Mouse (Mus musculus) urinary bladder, adult 2 months (tissue): ENCODE results near the gene Ubqln3. TPM values are rescaled to one million over a fixed set of nuclear protein-coding genes. Genes with fewer than 3 reads are reported as not detected.

ENCODE experiments used
- DNase-seq: peaks from one replicate; pipeline ENCODE4 v3.0.0; 2022; ENCODE audit warnings: low spot score
- polyA plus RNA-seq: library from polyadenylated mRNA; depleted of rRNA; stranded (reverse); fragments of >200 nt; gene quantifications from 2 replicates; pipeline ENCODE4 v1.2.3, GENCODE M21; 2012; rRNA removed

The Ubqln3 gene
- not detected in 2 replicates for polyA plus RNA-seq

GRCm38 (mm10) chr7:104143179-104143578 is at the start of gene Ubqln3:
Gene Ubqln3 (minus strand): TSS chr7:104143279.
- DNase-seq, result no peak

- DNase-seq, result no peak
These were observed 48.2 kb upstream of the Ubqln3 start for GRCm38 (mm10) chr7:104191275-104191674.

GRCm38 (mm10) chr7:104183292-104183691 is 40.2 kb upstream of the Ubqln3 start, which contains the start of gene Olfr648:
Gene Olfr648 (minus strand): TSS chr7:104183392.
- DNase-seq, result no peak

- no peak for DNase-seq
These were observed 36.0 kb upstream of the Ubqln3 start for GRCm38 (mm10) chr7:104179074-104179473.

GRCm38 (mm10) chr7:104178422-104179054 is 35.5 kb upstream of the Ubqln3 start:
- DNase-seq, result no peak

GRCm38 (mm10) chr7:104175085-104175484 is 32.0 kb upstream of the Ubqln3 start:
- DNase-seq, result no peak

GRCm38 (mm10) chr7:104169634-104170204 is 26.6 kb upstream of the Ubqln3 start:
- DNase-seq, result no peak

GRCm38 (mm10) chr7:104167105-104167504 is 24.0 kb upstream of the Ubqln3 start:
- DNase-seq, result no peak

- DNase-seq, result no peak
These were observed 7.4 kb upstream of the Ubqln3 start, which contains the start of gene Ubqlnl for GRCm38 (mm10) chr7:104150456-104150855. Gene Ubqlnl (minus strand): TSS chr7:104150556.

- no peak for DNase-seq
These were observed 5.8 kb downstream of the Ubqln3 start, which contains the start of gene Olfr643 for GRCm38 (mm10) chr7:104137305-104137704. Gene Olfr643 (minus strand): TSS chr7:104137405.

- DNase-seq, result no peak
These were observed 13.4 kb downstream of the Ubqln3 start, which contains the start of gene Ubqln5 for GRCm38 (mm10) chr7:104129726-104130125. Gene Ubqln5 (minus strand): TSS chr7:104129826.

GRCm38 (mm10) chr7:104104757-104104972 is 38.4 kb downstream of the Ubqln3 start, which contains the start of gene Olfr646:
Gene Olfr646 (plus strand): TSS chr7:104104873.
- no peak for DNase-seq

GRCm38 (mm10) chr7:104103913-104104756 is 38.9 kb downstream of the Ubqln3 start:
- DNase-seq, result no peak

Other genes with a start within 250 kb of the Ubqln3 start
- not detected in 2 replicates for gene Olfr64, start 248.8 kb downstream of the Ubqln3 start, polyA plus RNA-seq
- gene Olfr65, start 239.8 kb downstream of the Ubqln3 start, polyA plus RNA-seq, result not detected in 2 replicates
- not detected in 2 replicates for gene Olfr631, start 214.5 kb downstream of the Ubqln3 start, polyA plus RNA-seq
- not detected in 2 replicates for gene Olfr632, start 208.9 kb downstream of the Ubqln3 start, polyA plus RNA-seq
- not detected in 2 replicates for gene Olfr633, start 198.8 kb downstream of the Ubqln3 start, polyA plus RNA-seq
- gene Olfr635, start 172.1 kb downstream of the Ubqln3 start, polyA plus RNA-seq, result not detected in 2 replicates
- not detected in 2 replicates for gene Olfr638, start 144.5 kb downstream of the Ubqln3 start, polyA plus RNA-seq
- gene Olfr639, start 126.0 kb downstream of the Ubqln3 start, polyA plus RNA-seq, result not detected in 2 replicates
- not detected in 2 replicates for gene Olfr640, start 117.7 kb downstream of the Ubqln3 start, polyA plus RNA-seq
- gene Olfr641, start 107.8 kb downstream of the Ubqln3 start, polyA plus RNA-seq, result not detected in 2 replicates
- gene Olfr642, start 90.6 kb downstream of the Ubqln3 start, polyA plus RNA-seq, result not detected in 2 replicates
- gene 4930516K23Rik, start 81.8 kb downstream of the Ubqln3 start, polyA plus RNA-seq, result not detected in 2 replicates
- gene Olfr644, start 71.4 kb downstream of the Ubqln3 start, polyA plus RNA-seq, result not detected in 2 replicates
- gene Olfr645, start 57.8 kb downstream of the Ubqln3 start, polyA plus RNA-seq, result not detected in 2 replicates
- gene Olfr646, start 38.4 kb downstream of the Ubqln3 start, polyA plus RNA-seq, result not detected in 2 replicates
- gene Ubqln5, start 13.5 kb downstream of the Ubqln3 start, polyA plus RNA-seq, result not detected in 2 replicates
- gene Olfr643, start 5.9 kb downstream of the Ubqln3 start, polyA plus RNA-seq, result not detected in 2 replicates
- gene Ubqlnl, start 7.3 kb upstream of the Ubqln3 start, polyA plus RNA-seq, result not detected in 2 replicates
- not detected in 2 replicates for gene Olfm5, start 21.6 kb upstream of the Ubqln3 start, polyA plus RNA-seq
- 0.03 and 0.07 TPM in 2 replicates for gene Olfr648, start 40.1 kb upstream of the Ubqln3 start, polyA plus RNA-seq
- gene Olfr649, start 52.7 kb upstream of the Ubqln3 start, polyA plus RNA-seq, result not detected in 2 replicates
- 0.62 and 0.98 TPM in 2 replicates for gene Trim6, start 75.5 kb upstream of the Ubqln3 start, polyA plus RNA-seq
- 16.2 and 16.7 TPM in 2 replicates for gene Trim34a, start 101.2 kb upstream of the Ubqln3 start, polyA plus RNA-seq
- 2.7 TPM in 2 replicates for gene Trim5, start 144.8 kb upstream of the Ubqln3 start, polyA plus RNA-seq
- 20.1 and 25.7 TPM in 2 replicates for gene Trim12a, start 172.2 kb upstream of the Ubqln3 start, polyA plus RNA-seq
- 0.37 and 0.48 TPM in 2 replicates for gene Trim34b, start 186.2 kb upstream of the Ubqln3 start, polyA plus RNA-seq
- 11.9 and 14.2 TPM in 2 replicates for gene Trim12c, start 210.1 kb upstream of the Ubqln3 start, polyA plus RNA-seq
- 0.29 and 0.32 TPM in 2 replicates for gene Trim30b, start 226.6 kb upstream of the Ubqln3 start, polyA plus RNA-seq